Mouse (Mus musculus) liver, embryonic 14.5 days (tissue): ENCODE results near the gene Ostn. TPM values are rescaled to one million over a fixed set of nuclear protein-coding genes. Genes with fewer than 3 reads are reported as not detected.

ENCODE experiments used
- ATAC-seq: fragments of 200-750 bp; cut with Nextera tagmentation; 2 replicates; pipeline ENCODE4 v1.8.0; 2017; ENCODE audit warnings: moderate number of reproducible peaks, mild to moderate bottlenecking, moderate library complexity; ENCODE audit not compliant: insufficient read depth
- DNase-seq, 3 experiments: peaks; one replicate each; pipeline ENCODE4 v3.0.0-alpha.2; 2012 to 2013; ENCODE audit warnings: low read depth in 3 of 3, low spot score in 3 of 3
- H3K27ac ChIP-seq: fragments of 300-500 bp; sonication (generic); 2 replicates; pipeline ENCODE4 v1.5.1; 2014; ENCODE audit warnings: moderate library complexity, mild to moderate bottlenecking, control low read depth, inconsistent platforms
- H3K27me3 ChIP-seq: fragments of 300-500 bp; sonication (generic); 2 replicates; pipeline ENCODE4 v1.6.1; 2014; ENCODE audit warnings: mild to moderate bottlenecking, low read length, moderate library complexity; ENCODE audit not compliant: control insufficient read depth, insufficient read depth
- H3K36me3 ChIP-seq: fragments of 300-500 bp; sonication (generic); replicated peaks from 2 replicates; pipeline ENCODE4 v1.6.1; 2014; ENCODE audit warnings: low read depth; ENCODE audit not compliant: control insufficient read depth, insufficient read depth
- H3K4me1 ChIP-seq, 2 experiments: fragments of 200-500 bp in 1 of 2; fragments of 300-500 bp in 1 of 2; sonication (generic) in 1 of 2; replicated peaks; 2 replicates each; pipeline ENCODE4 v1.6.1; 2012 to 2014; ENCODE audit warnings: antibody characterized with exemption in 1 of 2, inconsistent platforms in 1 of 2, low read length in 1 of 2; ENCODE audit not compliant: control insufficient read depth in 2 of 2, insufficient read depth in 2 of 2
- H3K4me2 ChIP-seq: fragments of 300-500 bp; sonication (generic); 2 replicates; pipeline ENCODE4 v1.6.1; 2014; ENCODE audit warnings: low read depth, mild to moderate bottlenecking, control low read depth, moderate library complexity
- H3K4me3 ChIP-seq, 2 experiments: fragments of 200-500 bp in 1 of 2; fragments of 300-500 bp in 1 of 2; sonication (generic) in 1 of 2; 2 replicates each; pipeline ENCODE4 v1.5.1; 2012 to 2014; ENCODE audit warnings: low read depth in 2 of 2, low read length in 2 of 2, mild to moderate bottlenecking in 2 of 2, control low read depth in 1 of 2, inconsistent platforms in 1 of 2, moderate library complexity in 1 of 2; ENCODE audit not compliant: insufficient read depth in 1 of 2
- H3K9ac ChIP-seq: fragments of 300-500 bp; sonication (generic); replicated peaks from 2 replicates; pipeline ENCODE4 v1.6.1; 2014; ENCODE audit warnings: mild to moderate bottlenecking, control low read depth, moderate library complexity
- H3K9me3 ChIP-seq: fragments of 300-500 bp; sonication (generic); 2 replicates; pipeline ENCODE4 v1.6.1; 2016; ENCODE audit warnings: low read length, mixed read lengths; ENCODE audit not compliant: control insufficient read depth
- CTCF ChIP-seq: IDR thresholded peaks from 2 replicates; pipeline ENCODE4 v1.5.1; 2016; ENCODE audit warnings: antibody characterized with exemption, low read depth, control low read depth
- EP300 ChIP-seq: IDR thresholded peaks from 2 replicates; pipeline ENCODE4 v1.6.1; 2016; ENCODE audit warnings: antibody characterized with exemption, low read depth
- WGBS: fragments of 180-500 bp; shearing (Covaris S2); extraction: QIAGEN DNeasy Blood & Tissue Kit; methylation state at CpG from one replicate; pipeline ENCODE4 v1.1.7; 2014; ENCODE audit not compliant: insufficient replicate concordance; 5-methylcytosine and 5-hydroxymethylcytosine counted together
- polyA plus RNA-seq, 2 experiments: library from polyadenylated mRNA; depleted of rRNA in 1 of 2; stranded (reverse) in 1 of 2; unstranded in 1 of 2; fragments of >200 nt; fragmentation: Nextera tagmentation in 1 of 2; extraction: Ambion mirVana in 1 of 2; gene quantifications; 2 replicates each; pipeline versions ENCODE4 v1.2.1 to v1.2.3; 2012 to 2014

The Ostn gene
- polyA plus RNA-seq, 2 experiments = not detected

- no peak for ATAC-seq
- H3K9me3 ChIP-seq = no peaks in the 10 kb centered on the region
- no peaks in the 10 kb centered on the region for H3K27me3 ChIP-seq
- peak overlapping the region; percentile 77 for H3K4me2 ChIP-seq
- H3K36me3 ChIP-seq = no peaks in the 10 kb centered on the region
- DNase-seq = no peak
- peak overlapping the region; percentile 70 to 71 for H3K4me3 ChIP-seq
- peaks cover 6 to 19% of the 10 kb centered on the region in 2 experiments; a peak in 3 of 4 replicates for H3K4me1 ChIP-seq
- H3K27ac ChIP-seq = no peak overlapping the region; the same call in 1 of the 2 replicates
- H3K9ac ChIP-seq = peak overlapping the region; percentile 82
- TF ChIP-seq CTCF (no peak), EP300 (no peak)
- 25% methylated on average over 7 of the region's 7 CpGs for WGBS
Observed at GRCm38 (mm10) chr16:27389534-27390282, 82.4 kb downstream of the Ostn start.

GRCm38 (mm10) chr16:27390306-27390705 lies 83.0 kb downstream of the Ostn start:
- Histone ChIP-seq H3K27ac (no peak overlapping the region), H3K36me3 (no peaks in the 10 kb centered on the region), H3K9me3 (no peaks in the 10 kb centered on the region), H3K4me2 (peak overlapping the region; percentile 77), H3K27me3 (no peaks in the 10 kb centered on the region), H3K4me1 (peaks cover 6 to 19% of the 10 kb centered on the region in 2 experiments; a peak in 3 of 4 replicates), H3K4me3 (peak overlapping the region in 1 of 2 experiments; percentile 71; a peak in 3 of 4 replicates), H3K9ac (no peak overlapping the region)
- WGBS = 76% methylated on average over 4 of the region's 4 CpGs
- TF ChIP-seq EP300 = no peak
- TF ChIP-seq CTCF = no peak
- ATAC-seq (no peak), DNase-seq (no peak)

GRCm38 (mm10) chr16:27391845-27392244 lies 84.6 kb downstream of the Ostn start:
- TF ChIP-seq EP300 (no peak), CTCF (no peak)
- 63% methylated on average over 2 of the region's 2 CpGs for WGBS
- no peak overlapping the region for H3K4me3 ChIP-seq
- H3K27ac ChIP-seq = no peak overlapping the region
- H3K9me3 ChIP-seq = no peaks in the 10 kb centered on the region
- no peak overlapping the region for H3K4me2 ChIP-seq
- no peaks in the 10 kb centered on the region for H3K36me3 ChIP-seq
- no peak for ATAC-seq
- DNase-seq = no peak
- no peak overlapping the region for H3K9ac ChIP-seq
- H3K27me3 ChIP-seq = no peaks in the 10 kb centered on the region
- H3K4me1 ChIP-seq = peaks cover 6 to 19% of the 10 kb centered on the region in 2 experiments; a peak in 3 of 4 replicates

GRCm38 (mm10) chr16:27395251-27396037 lies 88.2 kb downstream of the Ostn start:
- H3K27me3 ChIP-seq = no peaks in the 10 kb centered on the region
- no peaks in the 10 kb centered on the region for H3K9me3 ChIP-seq
- 0 out of 4 replicates have a peak, but pooled peaks cover 0 to 2% of the 10 kb centered on the region in 2 experiments for H3K4me1 ChIP-seq
- no peaks in the 10 kb centered on the region for H3K36me3 ChIP-seq
- DNase-seq = no peak
- H3K27ac ChIP-seq = no peak overlapping the region
- no peak overlapping the region for H3K9ac ChIP-seq
- no peak overlapping the region for H3K4me3 ChIP-seq
- ATAC-seq = no peak
- TF ChIP-seq CTCF = no peak
- no peak for TF ChIP-seq EP300
- H3K4me2 ChIP-seq = no peak overlapping the region
- WGBS = 72% methylated on average over 4 of the region's 4 CpGs

GRCm38 (mm10) chr16:27396951-27397350 lies 89.7 kb downstream of the Ostn start:
- H3K27me3 ChIP-seq = no peaks in the 10 kb centered on the region
- no peak overlapping the region for H3K4me3 ChIP-seq
- no peak overlapping the region for H3K27ac ChIP-seq
- no peaks in the 10 kb centered on the region for H3K4me1 ChIP-seq
- DNase-seq (no peak), ATAC-seq (no peak)
- TF ChIP-seq CTCF = no peak
- no peak for TF ChIP-seq EP300
- no peak overlapping the region for H3K9ac ChIP-seq
- H3K36me3 ChIP-seq = no peaks in the 10 kb centered on the region
- WGBS = 74% methylated on average over 1 of the region's 1 CpGs
- H3K9me3 ChIP-seq = no peaks in the 10 kb centered on the region
- no peak overlapping the region for H3K4me2 ChIP-seq
